Mouse (Mus musculus) cortical plate, adult 2 months (tissue): ENCODE measurements at regions not wholly inside any gene's neighbourhood (a gene's known extent, or its start where the extent isn't known, plus 50 kb on each side); places are given as distances from the start of the nearest gene placed in this dataset.

Source experiments
- CTCF ChIP-seq: fragments of 200-500 bp; IDR thresholded peaks from 2 replicates; pipeline ENCODE4 v1.5.1; 2011; ENCODE audit warnings: mild to moderate bottlenecking, control low read depth, low read length; ENCODE audit not compliant: insufficient read depth; ENCODE audit errors: extremely low read depth
- POLR2A ChIP-seq: fragments of 200-500 bp; IDR thresholded peaks from 2 replicates; pipeline ENCODE4 v1.6.1; 2011; ENCODE audit warnings: mild to moderate bottlenecking, low read length, control low read depth; ENCODE audit not compliant: insufficient read depth; ENCODE audit errors: extremely low read depth

GRCm38 (mm10) chr4:89393251-89393711 is 82.4 kb upstream of the Cdkn2b start:
- TF ChIP-seq CTCF (no peak), POLR2A (no peak)
